Mouse (Mus musculus): ENCODE data around the gene Snrpd3.

- TF ChIP-seq CTCF (IDR thresholded peaks at IDR 0.05; ENCODE audit: extremely low read depth, insufficient read depth, low read length) = no peak
- TF ChIP-seq POLR2A (IDR thresholded peaks at IDR 0.05; ENCODE audit: extremely low read depth, insufficient read depth, low read length) = no peak
Measured at GRCm38 (mm10) chr10:75573181-75573580, 55.8 kb downstream of the Snrpd3 start.
